Mouse (Mus musculus): ENCODE data around the gene Serac1.
A peak's percentile ranks its signal among the peaks of the same experiment; 100 is the strongest.

Serac1 gene

GRCm38 (mm10) chr17:6079287-6080122 is at the start of gene Serac1, which contains the start of gene Gtf2h5:
Gene Serac1, minus strand, starts transcription at chr17:6079741.
Gene Gtf2h5, plus strand, starts transcription at chr17:6079786.
- peak; percentile 98 for DNase-seq (ENCODE audit: low spot score)

GRCm38 (mm10) chr17:6128039-6128438 is 48.5 kb upstream of the Serac1 start:
- DNase-seq (ENCODE audit: low spot score): no peak

- DNase-seq (ENCODE audit: low spot score): no peak
Observed at GRCm38 (mm10) chr17:6125441-6125840, 45.9 kb upstream of the Serac1 start.

GRCm38 (mm10) chr17:6123776-6124175 is 44.2 kb upstream of the Serac1 start:
- DNase-seq (ENCODE audit: low spot score): no peak

- DNase-seq (ENCODE audit: low spot score): no peak
Observed at GRCm38 (mm10) chr17:6118861-6119260, 39.3 kb upstream of the Serac1 start.

GRCm38 (mm10) chr17:6117917-6118316 is 38.4 kb upstream of the Serac1 start:
- no peak for DNase-seq (ENCODE audit: low spot score)

GRCm38 (mm10) chr17:6117148-6117725 is 37.7 kb upstream of the Serac1 start:
- DNase-seq (ENCODE audit: low spot score): no peak

GRCm38 (mm10) chr17:6115085-6115484 is 35.5 kb upstream of the Serac1 start:
- no peak for DNase-seq (ENCODE audit: low spot score)

GRCm38 (mm10) chr17:6113653-6114052 is 34.1 kb upstream of the Serac1 start:
- DNase-seq (ENCODE audit: low spot score): no peak

GRCm38 (mm10) chr17:6110956-6111355 is 31.4 kb upstream of the Serac1 start:
- DNase-seq (ENCODE audit: low spot score): no peak

- DNase-seq (ENCODE audit: low spot score): no peak
Observed at GRCm38 (mm10) chr17:6108175-6108574, 28.6 kb upstream of the Serac1 start.

- DNase-seq (ENCODE audit: low spot score): peak; percentile 61
Observed at GRCm38 (mm10) chr17:6107015-6107601, 27.6 kb upstream of the Serac1 start.

GRCm38 (mm10) chr17:6106361-6107014 is 26.9 kb upstream of the Serac1 start, which contains the start of gene Tulp4:
Gene Tulp4, plus strand, starts transcription at chr17:6106437.
- DNase-seq (ENCODE audit: low spot score): peak; percentile 90

GRCm38 (mm10) chr17:6103566-6103965 is 24.0 kb upstream of the Serac1 start:
- DNase-seq (ENCODE audit: low spot score): no peak

- DNase-seq (ENCODE audit: low spot score): no peak
Observed at GRCm38 (mm10) chr17:6102287-6102686, 22.7 kb upstream of the Serac1 start.

GRCm38 (mm10) chr17:6097884-6098283 is 18.3 kb upstream of the Serac1 start:
- peak; percentile 66 for DNase-seq (ENCODE audit: low spot score)

GRCm38 (mm10) chr17:6095579-6095978 is 16.0 kb upstream of the Serac1 start:
- no peak for DNase-seq (ENCODE audit: low spot score)

GRCm38 (mm10) chr17:6091604-6092003 is 12.1 kb upstream of the Serac1 start:
- no peak for DNase-seq (ENCODE audit: low spot score)

- DNase-seq (ENCODE audit: low spot score): no peak
Observed at GRCm38 (mm10) chr17:6083323-6083890, 3.9 kb upstream of the Serac1 start.

GRCm38 (mm10) chr17:6073405-6073804 is 6.1 kb downstream of the Serac1 start:
- no peak for DNase-seq (ENCODE audit: low spot score)

- no peak for DNase-seq (ENCODE audit: low spot score)
Observed at GRCm38 (mm10) chr17:6069866-6070265, 9.7 kb downstream of the Serac1 start.

- no peak for DNase-seq (ENCODE audit: low spot score)
Observed at GRCm38 (mm10) chr17:6067613-6068012, 11.9 kb downstream of the Serac1 start.

Data from MN1 (cell line).